Mouse (Mus musculus) hematopoietic stem cell, adult 5-6 weeks (primary cell): ENCODE results near the gene Oxa1l. TPM values are rescaled to one million over a fixed set of nuclear protein-coding genes. Genes with fewer than 3 reads are reported as not detected.

ENCODE experiments used
- ATAC-seq, 2 experiments: fragments of 125-278 bp in 1 of 2; replicated peaks in 1 of 2; 2 replicates each; pipeline ENCODE4 v1.8.0; 2016 to 2017; ENCODE audit warnings: inconsistent platforms in 2 of 2, mild to moderate bottlenecking in 2 of 2, moderate number of reproducible peaks in 2 of 2, low read depth in 1 of 2, moderate TSS enrichment in 1 of 2; ENCODE audit not compliant: low FRiP score in 2 of 2, poor library complexity in 2 of 2, severe bottlenecking in 2 of 2, insufficient read depth in 1 of 2, low TSS enrichment in 1 of 2
- total RNA-seq: library from RNA; stranded (forward); fragments of 172-1452, 232-1000 nt; gene quantifications from 2 replicates; pipeline ENCODE4 v1.2.3, GENCODE M21; 2017

Gene Oxa1l
- total RNA-seq, 1 experiment from 2014 or later = 30.7 TPM

DNA sequence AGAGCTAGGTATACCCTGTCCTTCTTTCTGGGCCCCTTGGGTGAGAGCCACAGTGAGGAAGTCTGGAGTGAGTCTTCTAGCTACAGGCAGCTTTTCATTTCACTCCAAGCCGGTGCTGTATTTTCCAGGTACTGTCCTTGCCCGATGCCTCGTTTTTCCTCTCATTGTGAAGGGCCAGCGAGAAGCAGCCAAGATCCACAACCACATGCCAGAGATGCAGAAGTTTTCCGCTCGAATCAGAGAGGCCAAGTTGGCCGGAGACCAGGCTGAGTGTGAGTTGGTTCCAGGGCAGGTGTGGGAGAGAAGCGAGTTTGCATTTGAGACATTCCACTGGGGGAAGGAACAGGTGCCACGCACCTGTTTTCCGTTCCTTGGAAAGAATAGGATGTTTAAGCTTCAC, 5.9 kb downstream of the Oxa1l start:
- no peak for ATAC-seq

DNA sequence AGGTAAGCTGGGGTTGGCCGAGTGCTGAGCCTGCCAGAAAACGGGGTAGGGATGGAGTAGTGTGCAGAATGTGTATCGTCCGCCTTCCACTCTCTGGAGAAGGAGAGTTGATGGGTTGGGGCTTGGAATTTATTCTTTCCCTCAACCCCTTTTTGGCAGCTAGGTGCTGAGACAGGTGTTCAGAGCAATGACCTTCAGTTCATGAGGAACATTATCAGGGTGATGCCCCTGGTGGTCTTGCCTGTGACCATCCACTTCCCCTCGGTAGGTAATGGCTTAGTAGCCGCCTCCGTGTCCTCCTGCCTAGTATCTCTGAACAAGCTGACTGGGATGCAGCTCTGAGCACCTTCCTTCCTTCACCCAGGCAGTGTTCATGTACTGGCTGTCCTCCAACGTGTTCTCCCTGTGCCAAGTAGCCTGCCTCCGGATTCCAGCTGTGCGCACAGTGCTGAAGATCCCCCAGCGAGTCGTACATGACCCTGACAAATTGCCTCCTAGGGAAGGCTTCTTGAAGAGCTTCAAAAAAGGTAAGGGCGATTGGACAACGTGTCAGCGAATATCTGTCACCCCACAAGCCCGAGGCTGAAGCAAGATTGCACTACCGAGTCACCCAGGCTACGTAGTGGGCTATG, 6.9 kb downstream of the Oxa1l start:
- no peak for ATAC-seq

GRCm38 (mm10) chr14:54369372-54369771, 8.7 kb downstream of the Oxa1l start:
- ATAC-seq = no peak

GRCm38 (mm10) chr14:54370595-54370994, 10.0 kb downstream of the Oxa1l start:
- ATAC-seq = no peak

DNA sequence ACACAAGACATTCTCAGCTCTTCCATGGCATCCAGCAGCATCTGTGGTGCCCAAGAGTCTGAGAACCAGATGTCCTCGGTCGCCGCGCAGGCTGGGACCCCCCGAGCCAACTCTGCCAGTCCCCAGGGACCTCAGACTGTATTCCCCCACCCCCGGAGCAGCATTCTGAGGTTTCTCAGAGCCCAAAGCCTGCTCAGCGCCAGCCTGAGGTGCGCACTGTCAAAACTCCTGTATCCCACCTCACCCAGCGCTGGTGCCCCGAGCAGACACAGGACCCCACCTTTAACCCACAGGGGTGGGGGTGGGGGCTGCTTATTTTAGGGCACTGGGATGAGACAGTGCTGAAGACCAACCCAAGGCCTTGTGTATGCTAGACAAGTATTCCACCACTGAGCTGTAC, 10.8 kb downstream of the Oxa1l start:
- ATAC-seq = no peak

DNA sequence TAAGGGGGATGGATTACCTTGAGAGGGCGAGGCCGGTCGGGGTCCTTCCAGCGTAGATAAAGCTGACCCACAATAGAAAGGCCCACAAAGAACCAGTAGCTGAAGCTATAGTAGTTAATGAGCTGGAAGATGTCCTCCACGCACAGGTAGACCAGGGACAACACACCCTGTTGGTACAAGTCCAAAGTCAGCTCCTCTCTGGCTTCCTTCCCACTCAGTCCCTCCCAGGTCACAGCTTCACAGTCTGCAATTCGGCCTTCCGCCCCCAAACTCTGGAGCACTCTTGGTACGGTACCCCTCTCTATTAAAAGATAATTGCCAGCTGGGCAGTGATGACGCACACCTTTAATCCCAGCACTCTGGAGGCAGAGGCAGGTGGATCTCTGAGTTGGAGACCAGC, 12.3 kb downstream of the Oxa1l start:
- ATAC-seq = no peak

GRCm38 (mm10) chr14:54375916-54376315, 15.3 kb downstream of the Oxa1l start:
- ATAC-seq = peak; percentile 88 to 89

DNA sequence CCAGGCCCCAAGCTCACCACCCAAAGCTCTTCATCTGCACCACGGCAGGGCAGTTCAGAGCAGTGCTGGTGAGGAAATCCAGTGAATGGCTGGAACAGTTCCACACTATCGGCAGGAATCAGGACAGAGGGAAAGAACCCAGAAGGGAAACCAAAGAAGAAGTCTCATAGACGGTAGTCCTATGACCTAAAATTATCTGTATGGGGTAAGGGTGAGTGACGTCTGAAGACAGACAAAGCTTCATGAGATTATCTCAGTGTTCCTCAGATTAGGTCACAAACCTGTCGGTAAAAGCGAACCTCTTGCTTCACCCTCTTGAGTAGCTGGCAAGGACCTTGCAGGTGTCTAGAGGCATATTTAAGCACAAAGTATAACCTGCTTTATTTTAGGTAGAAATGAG, 16.5 kb downstream of the Oxa1l start:
- no peak for ATAC-seq

GRCm38 (mm10) chr14:54379571-54379970, 18.9 kb downstream of the Oxa1l start:
- ATAC-seq = no peak

DNA sequence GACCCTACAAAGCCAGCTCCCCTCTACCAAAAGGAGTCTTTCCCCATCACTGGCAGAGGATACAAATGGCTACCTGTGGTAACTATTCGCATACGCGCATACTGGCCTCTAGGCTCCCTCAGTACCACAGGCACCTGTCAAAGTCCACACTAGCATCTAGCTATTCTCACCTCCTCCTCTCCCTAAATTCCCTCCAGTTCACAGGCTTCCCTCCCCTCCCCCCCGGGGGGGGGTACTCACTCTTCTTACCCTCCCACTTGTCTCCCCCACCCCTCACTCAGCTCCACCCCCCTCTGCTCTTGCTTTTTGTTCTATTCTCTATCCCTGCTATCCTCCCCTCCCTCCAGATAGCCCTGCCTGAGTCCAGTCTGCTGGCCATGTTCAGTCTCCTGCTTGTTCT, 20.0 kb downstream of the Oxa1l start:
- ATAC-seq = no peak

- ATAC-seq = no peak
These were observed 21.2 kb downstream of the Oxa1l start for GRCm38 (mm10) chr14:54381816-54382215.

DNA sequence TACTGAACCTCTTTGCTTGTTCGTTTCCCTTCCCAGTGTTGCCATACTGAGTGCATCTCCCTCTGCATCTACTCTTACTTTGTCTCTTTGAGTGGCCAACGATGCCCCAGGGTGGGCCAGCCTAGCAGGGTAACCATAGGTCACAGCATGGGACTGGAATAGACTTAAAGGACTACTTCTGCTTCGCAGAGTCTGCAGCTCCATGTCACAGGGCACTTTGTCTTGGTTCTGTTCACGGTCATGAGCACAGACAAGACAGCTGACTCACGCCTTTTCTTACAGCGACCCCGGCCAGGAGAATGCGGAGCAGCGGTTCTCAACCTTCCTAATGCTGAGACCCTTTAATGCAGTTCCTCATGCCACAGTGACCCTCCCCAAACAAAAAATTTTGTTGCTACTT, 22.0 kb downstream of the Oxa1l start:
- no peak for ATAC-seq

- peak; percentile 30 to 48; a peak in 2 of 4 replicates for ATAC-seq
These were observed 22.7 kb downstream of the Oxa1l start for GRCm38 (mm10) chr14:54383355-54383771.

DNA sequence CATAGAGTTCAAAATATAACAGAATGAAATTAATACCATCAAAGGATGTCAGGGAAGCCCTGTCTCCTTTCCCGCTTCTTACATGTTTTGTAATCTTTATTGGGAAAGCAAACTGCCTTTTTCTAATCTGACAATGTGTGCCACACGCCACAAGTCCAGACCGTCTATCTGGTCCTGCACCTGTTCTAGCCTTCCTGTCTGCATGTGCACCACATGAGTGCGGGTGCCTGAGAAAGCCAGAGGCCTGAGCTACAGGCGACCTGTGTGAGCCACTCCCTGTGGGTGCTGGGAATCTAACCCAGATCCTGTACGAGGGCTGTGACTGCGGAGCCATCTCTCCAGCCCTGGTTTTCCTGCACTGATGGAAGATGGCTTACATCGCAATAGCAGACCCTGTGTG, 23.8 kb downstream of the Oxa1l start:
- no peak; a peak in 1 of 4 replicates for ATAC-seq

DNA sequence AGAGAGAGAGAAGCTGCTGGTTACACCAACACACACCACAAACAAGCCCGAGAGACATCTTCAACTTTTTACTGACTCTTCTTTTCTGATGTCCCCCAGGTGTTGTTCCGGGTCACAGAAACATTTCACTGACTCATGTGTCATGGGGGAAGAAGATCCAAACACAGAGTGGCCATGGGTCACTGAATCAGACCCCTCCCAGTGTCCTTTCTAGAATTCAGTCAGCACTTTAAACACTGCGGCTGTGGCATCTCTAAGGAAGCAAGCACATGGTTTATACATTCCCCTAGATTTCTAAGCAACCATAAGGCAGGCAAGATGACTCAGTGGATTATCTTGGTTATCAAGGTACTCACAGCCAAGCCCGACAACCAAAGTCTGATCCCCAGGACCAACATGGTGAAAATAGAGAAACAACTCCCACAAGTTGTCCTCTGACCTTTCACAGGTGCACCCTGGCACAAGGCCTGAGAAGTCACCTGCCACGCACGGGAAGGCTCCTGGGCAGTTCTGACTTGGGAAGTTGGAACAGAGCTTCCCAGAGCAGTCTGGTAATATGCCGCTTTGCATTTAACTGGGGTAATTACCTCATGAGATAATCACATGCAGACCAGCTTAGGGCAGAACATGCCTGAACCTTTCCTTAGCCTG, 25.5 kb downstream of the Oxa1l start:
- no peak for ATAC-seq

DNA sequence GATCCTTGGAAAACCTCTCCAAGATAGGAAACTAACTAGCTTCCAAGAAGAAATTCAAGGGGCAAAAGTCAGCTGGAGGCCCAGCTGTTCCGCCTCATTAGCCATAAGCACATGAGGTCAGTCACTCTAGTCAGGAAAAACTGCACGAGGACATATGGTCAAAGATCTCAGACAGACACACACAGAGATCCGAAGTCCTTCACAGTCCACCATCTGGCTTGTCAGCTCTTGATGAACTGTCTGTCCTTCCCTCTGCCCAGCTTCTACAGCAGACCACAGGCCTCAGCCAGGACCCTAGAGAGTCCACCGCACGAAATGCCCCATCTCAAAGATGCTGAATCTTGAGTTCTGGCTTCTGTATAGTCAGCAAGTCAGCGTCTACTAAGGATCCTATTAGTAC, 26.9 kb downstream of the Oxa1l start:
- no peak for ATAC-seq

DNA sequence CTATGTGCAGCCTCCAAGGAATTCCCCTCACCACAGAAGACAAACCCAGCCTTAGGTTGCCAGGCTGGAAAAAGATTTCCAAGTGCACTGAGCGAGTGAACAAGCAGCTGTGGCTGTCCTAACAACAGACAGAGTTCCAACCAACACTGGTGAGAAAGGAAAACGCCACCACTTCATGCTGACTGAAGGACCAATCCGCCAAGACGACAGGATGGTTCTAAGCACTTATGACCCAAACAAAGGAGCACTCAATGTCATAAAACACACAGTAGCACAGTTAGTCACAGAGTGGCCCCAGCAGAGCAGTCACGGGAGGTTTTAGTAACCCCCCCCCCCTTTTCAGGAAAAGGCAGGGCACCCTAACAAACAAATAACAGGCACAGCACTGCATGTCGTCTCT, 30.2 kb downstream of the Oxa1l start:
- no peak for ATAC-seq

DNA sequence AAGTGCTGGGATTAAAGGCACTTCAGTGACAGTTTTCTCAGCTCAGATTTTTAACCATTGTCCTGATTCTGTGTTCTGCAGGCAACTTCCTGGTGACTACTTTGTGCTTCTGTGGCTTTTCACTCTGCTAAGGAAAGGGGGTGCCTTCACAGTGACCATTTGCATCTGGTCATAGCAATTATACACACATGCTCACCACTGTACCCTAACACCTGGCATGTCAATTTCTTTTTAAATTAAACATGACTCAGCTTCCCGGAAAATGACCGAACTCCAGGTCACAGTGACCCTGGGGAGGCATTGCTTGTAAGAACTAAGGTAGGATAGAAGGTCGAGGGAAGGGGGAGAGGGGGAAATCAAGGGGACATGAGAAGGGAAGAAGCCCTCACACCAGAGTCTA, 33.2 kb downstream of the Oxa1l start:
- no peak for ATAC-seq

DNA sequence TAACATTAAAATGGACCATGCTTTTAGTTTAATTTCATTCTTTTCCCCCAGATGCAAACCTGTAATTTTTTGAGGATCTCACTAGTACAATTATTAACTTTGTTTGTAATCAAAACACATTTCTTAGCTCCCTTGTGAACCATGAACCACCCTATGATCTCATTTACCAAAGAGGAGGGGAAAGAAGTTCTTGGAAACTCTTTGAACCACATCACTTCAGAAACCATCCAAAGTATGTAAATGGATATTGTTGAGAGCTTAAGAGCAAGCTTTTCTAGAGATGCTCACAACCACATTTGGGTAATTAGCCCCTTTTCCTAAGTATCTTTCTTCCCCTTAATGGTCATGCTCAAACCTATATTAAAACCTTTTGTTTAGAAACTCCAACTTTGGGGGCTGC, 33.7 kb downstream of the Oxa1l start:
- no peak for ATAC-seq
